Mouse (Mus musculus): ENCODE measurements around the gene Trpv3. TPM values are rescaled to one million over a fixed set of nuclear protein-coding genes. Genes with fewer than 3 reads are reported as not detected.
"Not testable (repeated sequence)": the region's sequence is repeated elsewhere in the genome, so short reads cannot be mapped to it uniquely, and the experiment has no call there.

Gene Trpv3
- polyA plus RNA-seq, 1 experiment from 2014 or later, result not detected

DNA sequence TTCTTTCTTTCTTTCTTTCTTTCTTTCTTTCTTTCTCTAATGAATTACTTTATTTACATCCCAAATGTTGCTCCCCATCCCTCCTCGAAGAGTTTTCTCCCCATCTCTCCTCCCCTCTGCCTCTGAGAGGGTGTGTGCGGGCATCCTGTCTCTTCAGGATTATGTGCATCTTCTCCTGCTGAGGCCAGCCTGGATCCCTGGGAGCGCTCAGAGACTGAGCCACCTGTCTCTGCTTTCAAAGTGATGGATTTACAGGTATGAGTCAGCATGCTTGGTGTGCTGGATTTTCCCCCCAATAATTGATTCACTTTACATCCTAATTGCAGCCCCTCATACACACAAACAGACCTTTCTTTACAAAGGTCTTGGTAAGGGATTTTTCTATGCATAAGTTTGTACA lies 48.8 kb downstream of the Trpv3 start:
- no peak overlapping the region for H3K4me3 ChIP-seq
- H3K9me3 ChIP-seq, result no peaks in the 10 kb centered on the region
- WGBS, result 49% methylated on average over 3 of the region's 3 CpGs
- H3K27me3 ChIP-seq (replicated peaks; ENCODE audit: low read depth, poor library complexity, severe bottlenecking), result no peaks in the 10 kb centered on the region
- no peaks in the 10 kb centered on the region for H3K36me3 ChIP-seq (replicated peaks)
- DNase-seq (ENCODE audit: low spot score), result no peak
- H3K27ac ChIP-seq (replicated peaks), result no peak overlapping the region
- no peaks in the 10 kb centered on the region for H3K4me1 ChIP-seq

DNA sequence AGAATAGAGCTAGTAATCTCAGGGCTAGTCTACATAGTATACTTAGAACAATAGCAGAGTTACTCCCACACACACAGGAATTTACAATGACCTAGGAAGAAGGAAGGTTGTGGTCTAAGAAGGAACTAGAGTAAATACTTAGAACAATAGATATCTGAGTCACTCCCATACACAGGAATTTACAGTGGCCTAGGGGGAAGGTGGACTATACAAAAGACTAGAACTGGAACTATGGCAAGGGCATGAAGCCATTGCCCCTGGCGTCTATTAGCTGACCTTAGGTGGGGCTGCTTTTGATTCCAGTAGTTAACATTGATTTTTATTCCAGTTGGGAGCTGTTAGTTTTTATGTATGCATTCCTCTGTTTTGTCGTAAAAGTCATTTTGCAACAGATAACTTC lies 51.4 kb downstream of the Trpv3 start:
- H3K4me3 ChIP-seq; H3K36me3 ChIP-seq (replicated peaks); H3K4me1 ChIP-seq; H3K27me3 ChIP-seq (replicated peaks; ENCODE audit: low read depth, poor library complexity, severe bottlenecking); H3K27ac ChIP-seq (replicated peaks); H3K9me3 ChIP-seq; DNase-seq (ENCODE audit: low spot score): not testable (repeated sequence)
- 84% methylated on average over 2 of the region's 2 CpGs for WGBS

- WGBS, result 95% methylated on average over 13 of the region's 13 CpGs
- H3K4me1 ChIP-seq; H3K4me3 ChIP-seq; DNase-seq (ENCODE audit: low spot score); H3K36me3 ChIP-seq (replicated peaks); H3K27me3 ChIP-seq (replicated peaks; ENCODE audit: low read depth, poor library complexity, severe bottlenecking); H3K27ac ChIP-seq (replicated peaks); H3K9me3 ChIP-seq: not testable (repeated sequence)
Observed at GRCm38 (mm10) chr11:73321064-73321463, 53.9 kb downstream of the Trpv3 start.

DNA sequence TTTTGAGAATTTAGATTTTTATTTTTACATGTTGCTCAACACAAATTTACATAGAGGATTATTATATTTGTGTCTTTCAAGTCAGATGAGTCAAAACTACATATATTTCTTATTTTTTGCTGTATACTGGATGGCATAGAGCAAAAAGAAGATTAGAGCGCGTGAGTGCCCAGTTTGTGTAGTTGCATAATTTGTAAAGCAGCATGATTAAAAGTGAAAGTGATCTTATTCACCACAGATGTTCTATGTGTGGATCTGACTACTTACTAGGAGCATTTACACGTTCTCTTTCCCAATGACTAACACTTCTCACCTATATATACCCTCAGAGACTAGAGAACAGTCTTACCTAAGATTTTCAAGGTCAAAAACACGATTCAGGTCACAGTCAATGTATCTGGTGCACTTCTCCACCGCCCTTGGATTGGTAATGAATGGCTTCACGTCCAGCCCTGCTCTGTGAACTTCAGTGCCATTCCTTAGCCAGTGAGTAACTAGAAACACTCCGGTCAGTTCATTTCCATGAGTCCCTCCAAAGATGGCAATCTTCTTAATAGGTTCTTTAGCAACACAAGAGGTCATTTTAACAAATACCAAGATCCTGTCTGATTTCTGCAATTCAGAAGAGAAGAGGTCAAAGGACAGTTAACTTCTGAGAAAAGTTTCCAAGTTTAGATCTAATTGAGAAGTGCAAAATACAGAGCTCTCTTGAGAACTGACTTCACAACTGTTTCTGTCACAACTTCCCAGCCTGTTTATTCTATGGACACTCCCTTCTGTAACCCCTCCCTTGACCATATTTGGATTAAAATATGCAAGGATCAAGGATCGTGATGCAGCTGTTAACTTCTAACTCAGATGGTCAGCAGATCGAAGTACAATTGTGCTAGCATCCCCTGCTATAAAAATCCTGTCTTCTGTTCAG lies 57.0 kb downstream of the Trpv3 start:
- Histone ChIP-seq H3K9me3 (no peaks in the 10 kb centered on the region; the same call in 1 of the 2 replicates), H3K27ac (replicated peaks) (no peak overlapping the region), H3K27me3 (replicated peaks; ENCODE audit: low read depth, poor library complexity, severe bottlenecking) (no peaks in the 10 kb centered on the region), H3K4me1 (no peaks in the 10 kb centered on the region), H3K36me3 (replicated peaks) (no peaks in the 10 kb centered on the region), H3K4me3 (no peak overlapping the region)
- WGBS, result 74% methylated on average over 9 of the region's 9 CpGs
- no peak for DNase-seq (ENCODE audit: low spot score)

DNA sequence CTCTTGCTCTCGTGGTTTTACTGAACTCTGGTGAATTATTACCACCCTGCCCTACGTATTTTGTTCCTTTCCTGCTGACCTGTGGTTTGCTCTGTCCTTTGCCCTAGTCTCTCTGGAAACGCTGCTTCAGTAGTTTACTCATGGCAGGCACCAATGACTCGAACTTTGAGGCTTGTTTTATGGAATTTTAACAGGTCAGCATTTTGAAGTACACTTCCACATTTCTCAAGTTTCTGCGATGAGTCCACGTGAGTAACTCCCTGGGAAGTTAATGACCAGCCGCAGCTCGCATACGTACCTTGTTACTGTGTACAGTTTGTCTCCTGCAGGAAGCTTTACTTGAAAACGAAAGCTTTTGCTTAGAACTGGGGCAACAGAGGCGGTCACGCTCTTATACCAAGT lies 59.3 kb downstream of the Trpv3 start:
- no peaks in the 10 kb centered on the region for H3K36me3 ChIP-seq (replicated peaks)
- no peak overlapping the region for H3K4me3 ChIP-seq
- no peaks in the 10 kb centered on the region for H3K4me1 ChIP-seq
- H3K27ac ChIP-seq (replicated peaks), result no peak overlapping the region
- DNase-seq (ENCODE audit: low spot score), result no peak
- 53% methylated on average over 12 of the region's 12 CpGs for WGBS
- H3K27me3 ChIP-seq (replicated peaks; ENCODE audit: low read depth, poor library complexity, severe bottlenecking), result no peaks in the 10 kb centered on the region
- H3K9me3 ChIP-seq, result peaks cover 4% of the 10 kb centered on the region; the same call in 1 of the 2 replicates

DNA sequence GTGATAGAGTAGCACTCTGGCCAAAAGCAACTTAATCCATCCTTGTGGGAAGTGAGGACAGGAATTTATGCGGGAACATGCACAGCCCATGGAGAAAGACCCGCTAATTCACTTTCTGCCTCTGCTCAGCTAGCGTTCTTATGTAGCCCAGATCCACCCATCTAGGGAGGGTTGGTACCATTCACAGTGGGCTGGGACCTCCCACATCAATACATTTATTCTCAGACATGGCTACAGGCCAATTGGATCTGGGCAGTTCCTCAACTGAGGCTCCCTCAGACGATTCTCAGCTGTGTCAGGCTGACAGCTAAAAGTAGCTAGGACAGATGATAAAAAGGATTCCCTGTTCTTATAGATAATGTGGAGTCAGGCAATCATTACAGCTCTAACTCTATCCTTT lies 60.2 kb downstream of the Trpv3 start:
- Histone ChIP-seq H3K27ac (replicated peaks) (no peak overlapping the region), H3K36me3 (replicated peaks) (no peaks in the 10 kb centered on the region), H3K4me3 (no peak overlapping the region), H3K9me3 (peaks cover 4% of the 10 kb centered on the region; the same call in 1 of the 2 replicates), H3K27me3 (replicated peaks; ENCODE audit: low read depth, poor library complexity, severe bottlenecking) (no peaks in the 10 kb centered on the region), H3K4me1 (no peaks in the 10 kb centered on the region)
- WGBS, result 86% methylated on average over 4 of the region's 4 CpGs
- no peak for DNase-seq (ENCODE audit: low spot score)

DNA sequence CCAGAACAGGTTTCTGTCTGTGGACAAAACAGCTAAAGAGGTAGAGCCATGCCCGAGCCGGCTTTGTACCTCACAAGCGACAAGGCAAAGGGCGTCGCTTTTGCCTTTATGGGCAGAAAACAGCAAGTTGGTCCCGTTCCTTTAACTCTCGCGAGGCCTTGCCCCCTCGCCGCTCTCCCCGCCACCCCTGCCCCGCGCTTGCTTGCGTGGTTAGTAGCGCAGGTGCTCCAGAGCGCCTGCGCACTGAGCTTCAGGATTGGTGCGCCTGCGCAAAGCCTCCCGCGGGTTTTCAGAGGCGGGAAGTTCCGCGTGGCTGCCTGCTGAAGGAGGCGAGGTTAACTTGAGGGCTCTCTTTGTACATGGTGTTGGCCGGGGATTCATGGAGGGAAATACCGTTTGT lies 62.3 kb downstream of the Trpv3 start, which contains the start of the genes Aspa, Gm49340 and Spata22:
Gene Aspa, minus strand, starts transcription at position 155 of the 400 bp plus-strand sequence.
Gene Gm49340, plus strand, starts transcription at position 300 of the 400 bp plus-strand sequence.
Gene Spata22, plus strand, starts transcription at position 300 of the 400 bp plus-strand sequence.
- 87% methylated on average over 27 of the region's 27 CpGs for WGBS

GRCm38 (mm10) chr11:73333357-73333756 lies 66.2 kb downstream of the Trpv3 start:
- WGBS, result 76% methylated on average over 2 of the region's 2 CpGs
- H3K27me3 ChIP-seq (replicated peaks; ENCODE audit: low read depth, poor library complexity, severe bottlenecking), result no peaks in the 10 kb centered on the region

More for the DNA sequence above, 62.3 kb downstream of the Trpv3 start, which contains the start of the genes Aspa, Gm49340 and Spata22:
- Histone ChIP-seq H3K4me3 (no peak within 1 kb of the TSS), H3K9me3 (peaks cover 4% of the 10 kb centered on the region; the same call in 1 of the 2 replicates), H3K27ac (replicated peaks) (no peak within 1 kb of the TSS), H3K27me3 (replicated peaks; ENCODE audit: low read depth, poor library complexity, severe bottlenecking) (no peaks in the 10 kb centered on the region), H3K36me3 (replicated peaks) (no peaks in the 10 kb centered on the region), H3K4me1 (no peaks in the 10 kb centered on the region)
- no peak for DNase-seq (ENCODE audit: low spot score)

DNA sequence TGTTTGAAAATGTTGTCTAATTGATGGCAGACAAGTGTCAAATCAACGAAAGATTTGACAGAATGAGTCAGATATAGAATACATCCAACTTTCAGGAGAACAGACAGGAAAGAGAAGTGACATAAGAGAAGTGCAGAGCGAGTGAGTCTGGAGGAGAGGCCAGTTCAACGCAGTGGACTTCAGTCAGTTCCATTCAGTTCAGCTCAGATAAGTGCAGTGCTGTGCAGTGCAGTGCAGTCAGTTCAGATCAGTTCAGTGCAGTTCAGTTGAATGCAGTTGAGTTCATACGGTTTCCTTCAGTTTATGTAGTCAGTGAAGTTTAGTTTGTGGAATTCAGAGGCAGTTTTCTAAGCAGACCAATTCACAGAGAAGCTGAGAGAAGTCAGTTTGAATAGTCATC lies 69.7 kb downstream of the Trpv3 start:
- Histone ChIP-seq H3K4me1 (no peaks in the 10 kb centered on the region), H3K27me3 (replicated peaks; ENCODE audit: low read depth, poor library complexity, severe bottlenecking) (no peaks in the 10 kb centered on the region), H3K9me3 (no peaks in the 10 kb centered on the region), H3K36me3 (replicated peaks) (no peaks in the 10 kb centered on the region), H3K27ac (replicated peaks) (no peak overlapping the region), H3K4me3 (no peak overlapping the region)
- DNase-seq (ENCODE audit: low spot score), result no peak
- WGBS, result 83% methylated on average over 4 of the region's 4 CpGs

More at GRCm38 (mm10) chr11:73333357-73333756, 66.2 kb downstream of the Trpv3 start:
- Histone ChIP-seq H3K9me3 (peaks cover 4% of the 10 kb centered on the region; the same call in 1 of the 2 replicates), H3K27ac (replicated peaks) (no peak overlapping the region), H3K4me3 (no peak overlapping the region), H3K36me3 (replicated peaks) (no peaks in the 10 kb centered on the region), H3K4me1 (no peaks in the 10 kb centered on the region)
- DNase-seq (ENCODE audit: low spot score), result no peak

Other genes starting within 250 kb of the Trpv3 start
- gene Camkk1, start 248.4 kb upstream of the Trpv3 start, polyA plus RNA-seq (2016; fragmentation: Nextera tagmentation; extraction: Ambion mirVana), result 5.6 and 6.9 TPM in 2 replicates
- gene Ncbp3, start 219.6 kb upstream of the Trpv3 start, polyA plus RNA-seq (2016; fragmentation: Nextera tagmentation; extraction: Ambion mirVana), result 13.7 and 13.8 TPM in 2 replicates
- 0.45 and 0.52 TPM in 2 replicates for gene Itgae, start 176.8 kb upstream of the Trpv3 start, polyA plus RNA-seq (2016; fragmentation: Nextera tagmentation; extraction: Ambion mirVana)
- gene Haspin, start 129.1 kb upstream of the Trpv3 start, polyA plus RNA-seq (2016; fragmentation: Nextera tagmentation; extraction: Ambion mirVana), result 25.0 and 26.3 TPM in 2 replicates
- 0.10 and 0.18 TPM in 2 replicates for gene P2rx5, start 107.0 kb upstream of the Trpv3 start, polyA plus RNA-seq (2016; fragmentation: Nextera tagmentation; extraction: Ambion mirVana)
- gene Emc6, start 90.4 kb upstream of the Trpv3 start, polyA plus RNA-seq (2016; fragmentation: Nextera tagmentation; extraction: Ambion mirVana), result 122 and 123 TPM in 2 replicates
- gene Tax1bp3, start 90.3 kb upstream of the Trpv3 start, polyA plus RNA-seq (2016; fragmentation: Nextera tagmentation; extraction: Ambion mirVana), result 189 and 206 TPM in 2 replicates
- gene Ctns, start 68.3 kb upstream of the Trpv3 start, polyA plus RNA-seq (2016; fragmentation: Nextera tagmentation; extraction: Ambion mirVana), result 17.4 and 18.4 TPM in 2 replicates
- 0.49 and 0.86 TPM in 2 replicates for gene Shpk, start 67.9 kb upstream of the Trpv3 start, polyA plus RNA-seq (2016; fragmentation: Nextera tagmentation; extraction: Ambion mirVana)
- 0.10 TPM in 1 of 2 replicates, not detected in the other for gene Trpv1, start 33.1 kb upstream of the Trpv3 start, polyA plus RNA-seq (2016; fragmentation: Nextera tagmentation; extraction: Ambion mirVana)
- gene Aspa, start 62.2 kb downstream of the Trpv3 start, polyA plus RNA-seq (2016; fragmentation: Nextera tagmentation; extraction: Ambion mirVana), result 0.10 and 0.39 TPM in 2 replicates
- not detected in 2 replicates for gene Gm49340, start 62.4 kb downstream of the Trpv3 start, polyA plus RNA-seq (2016; fragmentation: Nextera tagmentation; extraction: Ambion mirVana)
- gene Spata22, start 62.4 kb downstream of the Trpv3 start, polyA plus RNA-seq (2016; fragmentation: Nextera tagmentation; extraction: Ambion mirVana), result not detected in 2 replicates
- gene Olfr20, start 83.4 kb downstream of the Trpv3 start, polyA plus RNA-seq (2016; fragmentation: Nextera tagmentation; extraction: Ambion mirVana), result not detected in 2 replicates
- gene Olfr376, start 103.9 kb downstream of the Trpv3 start, polyA plus RNA-seq (2016; fragmentation: Nextera tagmentation; extraction: Ambion mirVana), result not detected in 2 replicates
- gene Olfr1, start 132.2 kb downstream of the Trpv3 start, polyA plus RNA-seq (2016; fragmentation: Nextera tagmentation; extraction: Ambion mirVana), result not detected in 2 replicates
- not detected in 2 replicates for gene Olfr378, start 161.1 kb downstream of the Trpv3 start, polyA plus RNA-seq (2016; fragmentation: Nextera tagmentation; extraction: Ambion mirVana)
- gene Olfr380, start 190.1 kb downstream of the Trpv3 start, polyA plus RNA-seq (2016; fragmentation: Nextera tagmentation; extraction: Ambion mirVana), result not detected in 2 replicates
- gene Olfr381, start 224.2 kb downstream of the Trpv3 start, polyA plus RNA-seq (2016; fragmentation: Nextera tagmentation; extraction: Ambion mirVana), result not detected in 2 replicates
- not detected in 2 replicates for gene Olfr382, start 249.8 kb downstream of the Trpv3 start, polyA plus RNA-seq (2016; fragmentation: Nextera tagmentation; extraction: Ambion mirVana)

Measured in embryonic facial prominence, embryonic 10.5 days (tissue).